Mouse (Mus musculus) cerebellum, adult 9-11 months (tissue): ENCODE data around the gene Nphp4.

Experiments
- DNase-seq: peaks from one replicate; pipeline ENCODE4 v3.0.0; 2022

The Nphp4 gene

DNA sequence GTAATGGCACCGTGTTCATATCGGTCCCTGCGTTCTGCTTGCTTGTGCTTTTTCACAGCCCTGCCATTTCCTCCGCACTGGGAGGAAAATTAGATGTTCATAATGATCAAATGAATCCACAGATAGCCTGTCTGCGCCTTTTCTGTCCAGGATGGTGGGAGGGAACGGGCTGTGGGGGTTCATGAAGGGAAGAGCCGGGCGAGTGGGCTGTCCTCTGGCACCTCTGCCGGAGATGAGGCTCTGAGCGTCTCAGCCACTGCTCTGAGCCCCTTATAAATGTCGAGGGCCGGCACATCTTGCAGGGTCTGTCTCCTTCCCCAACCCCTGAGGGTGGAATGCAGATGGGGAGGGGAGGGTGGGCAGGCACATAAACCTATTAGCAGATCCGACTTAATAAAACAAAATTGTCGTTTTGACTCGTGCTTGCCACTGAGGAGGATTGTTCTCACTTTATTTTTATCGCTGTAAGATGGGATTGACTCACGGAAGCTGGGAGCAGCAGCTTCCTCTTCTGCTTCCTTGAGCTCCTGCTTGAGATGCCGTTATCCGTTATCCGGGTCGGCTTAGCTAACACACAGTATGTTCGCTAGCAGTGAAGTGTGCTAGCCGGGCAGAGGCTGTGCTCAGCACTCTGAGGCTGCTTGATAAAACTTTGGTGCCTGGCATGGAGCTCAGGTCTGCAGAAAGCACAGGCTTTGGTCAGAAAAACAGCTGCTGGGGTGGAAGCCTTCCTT is 92.3 kb downstream of the Nphp4 start:
- no peak for DNase-seq

DNA sequence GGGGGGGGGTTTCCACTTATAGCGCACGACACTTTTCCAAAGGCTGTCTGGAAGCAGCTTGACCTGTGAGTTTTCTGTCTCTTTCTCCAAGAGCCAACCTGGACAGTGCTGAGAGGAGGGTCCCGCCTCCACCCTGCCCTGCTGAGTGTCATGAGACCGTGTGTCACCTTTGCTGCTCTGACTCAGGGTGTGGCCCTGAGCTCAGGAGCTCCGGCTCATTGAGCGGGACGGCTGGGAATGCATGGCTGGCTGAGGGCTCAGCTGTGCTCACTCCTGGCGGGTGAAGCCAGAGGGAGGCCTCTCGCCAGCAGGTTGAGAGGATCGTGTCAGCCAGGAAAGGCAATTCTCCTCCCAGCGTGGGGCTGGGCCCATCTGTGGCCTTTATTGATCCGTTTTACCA is 97.8 kb downstream of the Nphp4 start:
- no peak for DNase-seq

DNA sequence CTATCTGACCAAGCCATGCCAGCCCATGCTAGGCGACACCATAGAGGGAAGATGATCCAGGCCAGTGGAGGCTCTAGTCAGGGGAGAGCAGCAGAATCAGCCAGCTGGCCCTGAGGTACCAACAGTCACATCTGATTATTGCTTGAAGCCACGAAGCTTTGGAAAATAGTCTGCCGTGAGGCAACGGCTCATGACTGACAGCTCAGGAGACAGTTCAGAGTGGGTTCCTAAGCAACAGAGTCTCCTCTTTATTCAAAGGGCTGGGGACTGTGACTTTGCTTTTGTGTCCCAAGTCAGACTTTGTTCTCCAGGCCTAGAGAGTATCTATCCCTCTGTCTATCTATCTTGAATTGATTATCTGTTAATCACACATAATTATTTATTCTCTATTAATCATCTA is 100.3 kb downstream of the Nphp4 start:
- no peak for DNase-seq

DNA sequence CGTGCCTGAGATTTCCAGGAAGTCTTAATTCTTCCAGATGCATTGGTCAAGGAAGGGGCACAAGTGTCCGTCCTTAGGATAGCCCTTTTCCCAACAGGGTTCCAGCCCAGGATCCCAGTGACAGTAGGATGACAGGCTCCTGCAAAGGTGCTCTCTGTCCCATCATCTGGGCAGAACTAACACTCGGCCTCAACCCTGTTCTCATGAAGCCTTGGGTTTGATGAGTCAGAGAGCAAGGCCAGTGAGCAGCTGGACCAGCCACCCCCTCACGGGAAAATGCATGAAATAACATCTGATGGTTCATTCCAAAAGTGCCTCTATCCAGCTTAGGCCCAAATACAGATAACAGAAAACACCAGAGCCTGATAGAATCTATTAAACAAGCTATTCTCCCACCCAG is 103.5 kb downstream of the Nphp4 start:
- no peak for DNase-seq

DNA sequence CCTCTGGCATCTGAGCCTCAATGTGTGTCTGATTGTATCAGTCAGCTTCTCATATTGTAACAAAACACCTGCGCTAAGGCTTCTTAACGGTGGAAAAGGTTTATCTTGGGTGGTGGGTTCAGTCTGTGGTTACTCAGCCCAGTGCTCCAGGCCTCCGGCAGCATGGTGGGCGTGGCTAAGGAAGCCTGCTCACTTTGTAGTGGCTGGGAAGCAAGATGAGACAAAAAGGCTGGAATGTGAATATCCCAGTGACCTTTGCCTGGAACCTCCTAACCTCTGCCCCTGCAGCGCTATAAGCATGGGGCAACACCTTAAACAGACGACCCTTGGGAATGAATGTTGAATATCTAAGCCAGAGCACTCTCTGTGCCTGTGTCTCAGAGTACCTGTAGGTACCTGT is 105.7 kb downstream of the Nphp4 start:
- no peak for DNase-seq

DNA sequence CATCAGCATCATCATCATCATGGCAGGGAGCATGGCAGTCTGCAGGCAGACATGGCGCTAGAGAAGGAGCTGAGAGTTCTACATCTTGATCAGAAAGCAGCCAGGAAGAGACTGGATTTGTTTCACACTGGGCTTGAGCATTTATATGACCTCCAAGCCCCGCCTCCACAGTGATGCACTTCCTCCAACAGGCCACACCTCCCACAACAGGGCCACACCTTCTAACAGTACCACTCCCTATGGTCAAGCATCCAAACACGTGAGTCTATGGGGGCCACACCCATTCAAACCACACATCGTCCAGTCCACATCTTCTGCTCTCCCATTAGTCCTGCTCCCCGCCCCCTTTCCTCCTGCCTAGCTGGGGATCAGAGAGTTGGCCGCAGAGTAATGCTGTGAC is 107.1 kb downstream of the Nphp4 start:
- no peak for DNase-seq

DNA sequence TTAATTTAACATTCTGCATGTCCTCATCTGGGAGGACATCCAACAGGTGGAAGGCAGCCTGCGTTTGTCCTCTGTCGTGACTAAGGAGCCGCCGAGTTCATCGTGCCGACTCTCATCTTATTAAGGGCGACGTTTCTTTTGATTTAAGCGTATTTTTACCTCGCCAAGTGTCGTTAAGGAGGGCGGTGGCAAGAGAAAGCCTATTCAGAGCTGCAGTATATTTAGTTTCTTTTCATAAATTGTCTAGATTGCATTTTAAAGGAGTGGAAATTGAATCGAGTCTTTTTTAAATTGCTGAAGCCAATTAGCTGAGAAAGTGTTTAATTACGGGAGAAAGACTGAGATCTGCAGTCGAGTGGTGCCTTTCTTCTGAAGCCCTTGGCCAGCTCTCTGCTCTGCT is 109.0 kb downstream of the Nphp4 start:
- DNase-seq, result no peak

DNA sequence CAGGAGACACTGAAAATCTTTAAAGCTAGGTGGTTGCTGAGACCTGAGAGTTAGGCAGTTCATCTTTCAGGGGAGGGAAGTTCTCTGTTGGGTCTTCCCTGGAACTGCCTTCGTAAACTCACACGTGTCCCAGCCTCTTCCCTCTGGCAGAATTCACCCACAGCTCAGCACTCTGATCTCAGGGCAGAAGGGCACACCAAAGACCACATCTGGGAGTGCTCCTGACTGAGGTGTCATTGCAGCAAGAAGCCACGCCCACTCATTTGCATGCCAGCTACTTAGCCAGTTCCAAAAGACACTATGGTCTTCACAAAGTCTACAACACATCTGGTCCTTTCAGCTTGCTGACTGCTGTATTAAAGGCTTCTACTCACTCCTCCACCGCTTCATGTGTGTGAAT is 109.7 kb downstream of the Nphp4 start:
- DNase-seq, result no peak

DNA sequence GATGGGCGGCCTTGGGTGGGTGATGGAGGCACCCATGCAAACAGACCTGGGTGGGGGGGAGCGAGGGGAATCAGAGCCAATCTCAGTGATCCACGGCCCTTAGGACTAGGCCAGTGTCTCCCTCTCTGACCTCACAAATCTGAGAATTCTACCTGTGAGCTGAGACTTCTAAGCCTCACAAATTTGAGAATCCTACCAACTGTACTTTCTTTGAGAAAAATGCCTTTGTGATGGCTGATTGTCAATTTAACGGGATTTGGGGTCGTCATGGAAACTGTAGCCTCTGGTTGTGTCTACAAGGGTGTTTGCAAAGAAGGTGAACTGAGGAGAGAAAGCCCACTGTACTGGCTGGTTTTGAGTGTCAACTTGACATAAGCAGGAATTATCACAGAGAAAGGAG is 127.8 kb downstream of the Nphp4 start:
- no peak for DNase-seq

DNA sequence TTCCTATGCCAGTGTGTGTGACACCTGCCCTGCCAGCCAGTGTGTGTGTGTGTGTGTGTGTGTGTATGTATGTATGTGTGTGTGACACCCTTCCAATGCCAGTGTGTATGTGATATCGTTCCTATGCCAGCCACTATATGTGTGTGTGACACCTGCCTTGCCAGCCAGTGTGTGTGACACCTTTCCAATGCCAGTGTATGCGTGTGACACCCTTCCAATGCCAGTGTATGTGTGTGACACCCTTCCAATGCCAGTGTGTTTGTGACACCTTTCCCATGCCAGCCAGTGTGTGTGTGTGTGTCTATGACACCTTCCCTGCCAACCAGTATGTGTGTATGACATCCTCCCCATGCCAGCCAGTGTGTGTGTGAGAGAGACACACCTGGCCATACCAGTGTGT is 132.7 kb downstream of the Nphp4 start:
- no peak for DNase-seq

DNA sequence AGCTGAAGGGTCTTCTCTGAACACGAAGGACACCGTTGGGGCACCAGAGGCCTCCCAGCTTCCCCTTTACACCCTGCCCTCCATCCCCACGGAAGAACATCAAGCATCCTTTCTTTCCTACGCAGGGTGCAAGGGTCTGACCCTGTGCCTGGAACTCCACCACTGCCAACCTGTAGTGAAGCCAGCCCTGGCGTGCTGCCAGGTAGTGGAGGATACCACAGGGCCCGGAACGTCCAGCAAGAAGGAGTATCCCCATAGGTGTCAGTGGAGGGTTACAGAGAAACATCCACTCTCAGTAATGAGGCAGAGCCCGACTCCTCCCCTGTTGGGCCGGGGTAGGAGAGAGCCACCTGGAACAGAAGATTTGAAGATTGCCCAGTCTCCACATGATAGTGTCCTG is 133.5 kb downstream of the Nphp4 start:
- no peak for DNase-seq
